Mouse (Mus musculus) limb, embryonic 14.5 days (tissue): ENCODE results near the gene Unc5cl. TPM values are rescaled to one million over a fixed set of nuclear protein-coding genes. Genes with fewer than 3 reads are reported as not detected.

Experiments
- ATAC-seq: fragments of 200-750 bp; cut with Nextera tagmentation; 2 replicates; pipeline ENCODE4 v1.8.0; 2017; ENCODE audit warnings: low read depth, moderate number of reproducible peaks, moderate TSS enrichment; ENCODE audit not compliant: low FRiP score
- DNase-seq: peaks from one replicate; pipeline ENCODE4 v3.0.0-alpha.2; 2015; ENCODE audit warnings: low spot score
- H3K27ac ChIP-seq: fragments of 300-500 bp; sonication (generic); replicated peaks from 2 replicates; pipeline ENCODE4 v1.5.1; 2014; ENCODE audit warnings: low read depth, mild to moderate bottlenecking, low read length, moderate library complexity, mixed read lengths
- H3K27me3 ChIP-seq: fragments of 300-500 bp; sonication (generic); 2 replicates; pipeline ENCODE4 v1.6.1; 2014; ENCODE audit warnings: low read length, mixed read lengths; ENCODE audit not compliant: control insufficient read depth, insufficient read depth
- H3K36me3 ChIP-seq: fragments of 300-500 bp; sonication (generic); 2 replicates; pipeline ENCODE4 v1.6.1; 2014; ENCODE audit warnings: mild to moderate bottlenecking, low read length, moderate library complexity, mixed read lengths; ENCODE audit not compliant: control insufficient read depth, insufficient read depth
- H3K4me1 ChIP-seq: fragments of 300-500 bp; sonication (generic); 2 replicates; pipeline ENCODE4 v1.6.1; 2014; ENCODE audit warnings: antibody characterized with exemption, low read length, mixed read lengths; ENCODE audit not compliant: control insufficient read depth, insufficient read depth
- H3K4me2 ChIP-seq: fragments of 300-500 bp; sonication (generic); replicated peaks from 2 replicates; pipeline ENCODE4 v1.6.1; 2014; ENCODE audit warnings: low read depth, mild to moderate bottlenecking, low read length, moderate library complexity; ENCODE audit not compliant: severe bottlenecking
- H3K4me3 ChIP-seq: fragments of 300-500 bp; sonication (generic); replicated peaks from 2 replicates; pipeline ENCODE4 v1.5.1; 2014; ENCODE audit warnings: low read length
- H3K9ac ChIP-seq: fragments of 300-500 bp; sonication (generic); 2 replicates; pipeline ENCODE4 v1.6.1; 2014; ENCODE audit warnings: mild to moderate bottlenecking, low read depth, low read length, moderate library complexity; ENCODE audit not compliant: severe bottlenecking
- H3K9me3 ChIP-seq: fragments of 300-500 bp; sonication (generic); 2 replicates; pipeline ENCODE4 v1.6.1; 2016; ENCODE audit warnings: low read length; ENCODE audit not compliant: control insufficient read depth
- POLR2A ChIP-seq: fragments of 200-500 bp; IDR thresholded peaks from 2 replicates; pipeline ENCODE4 v1.8.0; 2012; ENCODE audit warnings: inconsistent platforms, mild to moderate bottlenecking, moderate library complexity, borderline replicate concordance; ENCODE audit not compliant: insufficient read depth, insufficient read length; ENCODE audit errors: extremely low read depth
- WGBS: fragments of 180-500 bp; shearing (Covaris S2); extraction: QIAGEN DNeasy Blood & Tissue Kit; methylation state at CpG from one replicate; pipeline ENCODE4 v1.1.7; 2014; 5-methylcytosine and 5-hydroxymethylcytosine counted together
- polyA plus RNA-seq, 2 experiments: library from polyadenylated mRNA; depleted of rRNA in 1 of 2; stranded (reverse) in 1 of 2; unstranded in 1 of 2; fragments of >200 nt; fragmentation: Nextera tagmentation in 1 of 2; extraction: Ambion mirVana in 1 of 2; gene quantifications; 2 replicates each; pipeline versions ENCODE4 v1.2.1 to v1.2.3; 2012 to 2014

Unc5cl gene
- polyA plus RNA-seq, 2 experiments, result 0.15 to 0.18 TPM

DNA sequence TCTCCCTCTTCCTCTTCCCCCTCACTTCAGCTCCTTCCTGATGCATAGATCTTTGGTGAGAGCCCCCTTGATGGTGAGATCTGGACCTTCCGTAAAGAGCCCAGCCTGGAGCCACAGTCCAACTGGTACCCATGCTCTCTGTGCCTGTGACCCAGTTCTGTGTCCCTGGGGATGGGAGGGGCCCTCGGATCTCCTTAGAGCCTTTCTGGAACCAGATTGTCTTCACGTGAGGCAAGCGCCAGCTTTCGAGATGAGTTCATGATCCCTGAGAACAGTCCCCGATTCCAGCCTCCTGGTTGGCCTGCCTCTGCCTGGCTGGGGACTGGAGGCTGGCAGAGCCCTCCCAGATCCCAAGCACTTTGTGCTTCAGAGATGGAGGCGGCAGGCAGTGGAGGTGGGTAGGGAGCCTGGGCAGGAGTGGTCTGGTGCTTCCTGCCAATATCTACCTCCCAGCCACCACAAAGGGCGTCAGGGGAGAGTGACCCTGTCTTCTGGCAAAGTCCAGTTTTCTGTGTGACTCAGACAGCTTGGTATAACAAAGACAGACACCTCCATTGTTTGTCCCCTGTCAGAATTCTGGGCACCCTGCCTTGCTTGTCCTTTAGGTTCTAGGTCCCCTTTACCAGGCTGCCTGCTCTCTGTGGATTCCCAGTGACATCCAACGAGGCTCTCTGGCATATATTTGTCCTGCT is 2.8 kb upstream of the Unc5cl start:
- H3K27me3 ChIP-seq, result no peaks in the 10 kb centered on the region
- 69% methylated on average over 9 of the region's 9 CpGs for WGBS
- H3K4me3 ChIP-seq, result no peak overlapping the region
- no peaks in the 10 kb centered on the region for H3K9me3 ChIP-seq
- DNase-seq (no peak), ATAC-seq (no peak)
- H3K4me1 ChIP-seq, result no peaks in the 10 kb centered on the region
- H3K27ac ChIP-seq, result no peak overlapping the region
- no peak overlapping the region for H3K4me2 ChIP-seq
- TF ChIP-seq POLR2A, result no peak
- H3K9ac ChIP-seq, result no peak overlapping the region
- H3K36me3 ChIP-seq, result no peaks in the 10 kb centered on the region

DNA sequence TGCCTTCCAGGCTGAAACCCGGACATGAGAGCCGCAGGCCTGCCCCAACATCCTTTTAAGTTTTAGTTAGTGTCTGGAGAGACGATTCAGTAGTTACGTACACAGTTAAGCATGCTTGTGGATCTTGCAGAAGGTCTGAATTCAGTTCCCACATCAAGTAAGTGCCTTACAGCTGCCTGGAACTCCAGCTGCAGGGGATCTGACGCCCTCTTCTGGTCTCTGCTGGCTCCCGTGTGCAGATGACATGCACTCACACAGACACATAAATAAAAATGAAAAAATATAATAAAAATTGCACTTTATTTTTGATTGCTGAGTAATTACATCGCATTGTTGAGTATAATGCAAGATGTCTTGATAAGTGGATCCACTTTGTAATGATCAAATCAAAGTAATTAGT is 1.2 kb upstream of the Unc5cl start:
- Histone ChIP-seq H3K4me1 (no peaks in the 10 kb centered on the region), H3K36me3 (no peaks in the 10 kb centered on the region), H3K27me3 (no peaks in the 10 kb centered on the region), H3K4me3 (no peak overlapping the region), H3K4me2 (no peak overlapping the region), H3K9me3 (no peaks in the 10 kb centered on the region), H3K9ac (no peak overlapping the region), H3K27ac (no peak overlapping the region)
- WGBS, result 73% methylated on average over 7 of the region's 7 CpGs
- ATAC-seq, result no peak
- no peak for DNase-seq
- TF ChIP-seq POLR2A, result no peak

DNA sequence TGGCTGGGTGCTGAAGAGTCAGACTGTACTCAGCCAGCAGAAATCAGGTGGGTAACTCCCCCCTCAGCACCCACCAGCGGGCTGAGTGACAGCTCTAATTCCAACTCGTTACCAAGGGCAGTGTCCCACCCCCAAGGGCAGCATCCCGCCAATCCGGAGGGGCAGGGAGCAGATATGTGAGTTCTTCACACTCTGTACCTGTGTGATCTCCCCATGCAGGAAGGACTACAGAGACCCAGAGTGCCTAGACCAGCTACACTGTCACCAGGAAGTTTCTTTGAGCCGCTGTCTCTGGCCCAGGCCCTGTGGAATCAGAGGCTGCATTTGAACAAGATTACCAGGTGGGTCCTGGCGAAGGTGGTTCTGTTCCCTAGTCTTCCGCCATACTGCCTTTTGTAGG is 511 bp upstream of the Unc5cl start:
- no peak overlapping the region for H3K27ac ChIP-seq
- WGBS, result 56% methylated on average over 7 of the region's 7 CpGs
- no peak for ATAC-seq

DNA sequence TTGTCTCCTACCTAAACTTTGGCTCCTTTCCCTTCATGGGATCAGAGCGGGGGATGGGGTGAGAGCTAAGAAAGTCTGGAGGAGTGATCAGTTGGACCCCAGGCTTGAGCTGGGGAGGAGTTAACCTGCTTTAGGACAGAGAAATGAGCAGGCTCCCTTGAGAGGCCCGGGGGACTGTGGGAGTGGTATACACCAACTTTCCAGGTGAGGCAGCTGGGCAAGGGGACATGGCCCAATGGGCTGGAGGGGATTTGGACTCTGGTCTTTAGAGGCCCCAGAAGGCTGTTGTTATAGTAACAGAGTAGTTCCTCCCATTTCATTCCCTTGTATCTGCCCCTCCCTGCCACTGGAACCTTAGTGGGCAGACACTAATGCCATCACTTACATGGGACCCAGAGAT is 1.3 kb downstream of the Unc5cl start:
- no peak for TF ChIP-seq POLR2A
- 79% methylated on average over 2 of the region's 2 CpGs for WGBS
- Histone ChIP-seq H3K9me3 (no peaks in the 10 kb centered on the region), H3K36me3 (no peaks in the 10 kb centered on the region), H3K9ac (no peak overlapping the region), H3K4me2 (no peak overlapping the region), H3K4me3 (no peak overlapping the region), H3K27ac (no peak overlapping the region), H3K4me1 (no peaks in the 10 kb centered on the region), H3K27me3 (no peaks in the 10 kb centered on the region)
- DNase-seq (no peak), ATAC-seq (no peak)

More for the DNA sequence above, 511 bp upstream of the Unc5cl start:
- no peak overlapping the region for H3K9ac ChIP-seq
- H3K27me3 ChIP-seq, result no peaks in the 10 kb centered on the region
- H3K4me1 ChIP-seq, result no peaks in the 10 kb centered on the region
- no peaks in the 10 kb centered on the region for H3K9me3 ChIP-seq
- H3K4me2 ChIP-seq, result no peak overlapping the region
- DNase-seq, result no peak
- no peaks in the 10 kb centered on the region for H3K36me3 ChIP-seq
- H3K4me3 ChIP-seq, result no peak overlapping the region
- no peak for TF ChIP-seq POLR2A

DNA sequence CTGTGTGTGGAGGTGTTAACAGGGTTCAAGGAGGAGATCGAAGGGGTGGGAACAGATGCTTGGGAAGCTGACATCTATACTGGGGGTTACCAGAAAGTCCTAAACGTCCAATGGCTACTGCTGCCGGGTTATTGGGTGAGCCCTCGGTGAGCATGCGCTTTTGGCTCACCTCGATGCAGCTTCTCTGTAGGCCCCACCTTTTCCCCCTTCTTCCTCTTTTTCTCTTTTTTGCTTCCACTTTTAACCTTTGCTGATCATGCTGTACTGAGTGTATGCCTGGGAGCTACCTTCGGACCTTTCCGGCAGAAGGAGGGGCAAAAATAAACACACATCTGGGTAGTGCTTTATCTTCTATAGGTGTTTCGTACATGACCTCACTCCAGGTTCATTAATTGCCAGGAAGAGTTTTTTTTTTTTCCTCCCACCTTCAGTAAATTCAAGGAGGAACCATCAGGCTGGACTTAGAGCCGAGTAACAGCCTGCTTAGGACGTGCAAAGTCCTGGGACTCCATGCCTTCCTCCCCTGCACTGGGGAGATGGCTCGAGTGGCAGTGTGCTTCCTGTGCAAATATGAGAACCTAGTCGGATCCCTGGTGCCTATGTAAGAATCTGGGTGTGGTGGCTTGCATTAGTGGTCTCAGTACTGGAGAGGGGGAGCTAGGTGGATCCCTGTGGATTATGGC is 3.4 kb downstream of the Unc5cl start:
- DNase-seq (no peak), ATAC-seq (no peak)
- Histone ChIP-seq H3K4me1 (no peaks in the 10 kb centered on the region), H3K27me3 (no peaks in the 10 kb centered on the region), H3K27ac (no peak overlapping the region), H3K9me3 (no peaks in the 10 kb centered on the region), H3K4me2 (no peak overlapping the region), H3K4me3 (no peak overlapping the region), H3K9ac (no peak overlapping the region), H3K36me3 (no peaks in the 10 kb centered on the region)
- no peak for TF ChIP-seq POLR2A
- 80% methylated on average over 13 of the region's 13 CpGs for WGBS
